Mouse (Mus musculus) forebrain, postnatal 0 days (tissue): ENCODE results near the gene Ddx52. TPM values are rescaled to one million over a fixed set of nuclear protein-coding genes. Genes with fewer than 3 reads are reported as not detected.
A peak's percentile ranks its signal among the peaks of the same experiment; 100 is the strongest.

Experiments
- ATAC-seq: fragments of 200-750 bp; cut with Nextera tagmentation; 2 replicates; pipeline ENCODE4 v1.8.0; 2017; ENCODE audit warnings: mild to moderate bottlenecking, moderate library complexity
- DNase-seq: peaks from one replicate; pipeline ENCODE4 v3.0.0-alpha.2; 2015
- H3K27ac ChIP-seq: fragments of 300-500 bp; sonication (generic); 2 replicates; pipeline ENCODE4 v1.5.1; 2014; ENCODE audit warnings: low read depth, mild to moderate bottlenecking, antibody characterized with exemption, low read length, moderate library complexity, mixed read lengths
- H3K27me3 ChIP-seq: fragments of 300-500 bp; sonication (generic); 2 replicates; pipeline ENCODE4 v1.6.1; 2014; ENCODE audit warnings: mild to moderate bottlenecking, low read length, mixed read lengths; ENCODE audit not compliant: insufficient read depth
- H3K36me3 ChIP-seq: fragments of 300-500 bp; sonication (generic); 2 replicates; pipeline ENCODE4 v1.6.1; 2014; ENCODE audit warnings: mild to moderate bottlenecking, moderate library complexity; ENCODE audit not compliant: insufficient read depth
- H3K4me1 ChIP-seq: fragments of 300-500 bp; sonication (generic); 2 replicates; pipeline ENCODE4 v1.6.1; 2014; ENCODE audit warnings: antibody characterized with exemption; ENCODE audit not compliant: insufficient read depth
- H3K4me2 ChIP-seq: fragments of 300-500 bp; sonication (generic); 2 replicates; pipeline ENCODE4 v1.6.1; 2014; ENCODE audit warnings: low read depth, mild to moderate bottlenecking, moderate library complexity
- H3K4me3 ChIP-seq: fragments of 300-500 bp; sonication (generic); 2 replicates; pipeline ENCODE4 v1.5.1; 2014; ENCODE audit warnings: low read depth, low read length, mixed read lengths
- H3K9ac ChIP-seq: fragments of 300-500 bp; sonication (generic); 2 replicates; pipeline ENCODE4 v1.6.1; 2014; ENCODE audit warnings: mild to moderate bottlenecking
- H3K9me3 ChIP-seq: fragments of 300-500 bp; sonication (generic); 2 replicates; pipeline ENCODE4 v1.6.1; 2016; ENCODE audit warnings: low read length
- CTCF ChIP-seq: sonication (generic); IDR thresholded peaks from 2 replicates; pipeline ENCODE4 v1.5.1; 2016; ENCODE audit warnings: antibody characterized with exemption, control low read depth, low read depth
- WGBS: fragments of 180-500 bp; shearing (Covaris S2); extraction: QIAGEN DNeasy Blood & Tissue Kit; methylation state at CpG from one replicate; pipeline ENCODE4 v1.1.7; 2014; 5-methylcytosine and 5-hydroxymethylcytosine counted together
- polyA plus RNA-seq: library from polyadenylated mRNA; unstranded; fragments of >200 nt; fragmentation: Nextera tagmentation; extraction: Ambion mirVana; gene quantifications from 2 replicates; pipeline ENCODE4 v1.2.1, GENCODE M21; 2015
- total RNA-seq: library from RNA; depleted of rRNA; stranded (reverse); fragments of >200 nt; gene quantifications from 2 replicates; pipeline ENCODE4 v1.2.3, GENCODE M21; 2014; rRNA removed

Gene Ddx52
- total and polyA plus RNA-seq, 2 experiments from 2014 or later, result 19.3 to 30.3 TPM

- H3K27me3 ChIP-seq, result no peaks in the 10 kb centered on the region
- no peak for TF ChIP-seq CTCF
Measured at GRCm38 (mm10) chr11:83999411-83999915, 57.6 kb downstream of the Ddx52 start.

GRCm38 (mm10) chr11:84001257-84001656, 59.4 kb downstream of the Ddx52 start:
- H3K9ac ChIP-seq, result no peak overlapping the region
- 91% methylated on average over 3 of the region's 3 CpGs for WGBS
- peaks cover 85% of the 10 kb centered on the region for H3K36me3 ChIP-seq
- H3K9me3 ChIP-seq, result no peaks in the 10 kb centered on the region
- no peak overlapping the region for H3K27ac ChIP-seq
- H3K27me3 ChIP-seq, result no peaks in the 10 kb centered on the region
- no peak overlapping the region for H3K4me3 ChIP-seq
- ATAC-seq, result no peak
- H3K4me2 ChIP-seq, result no peak overlapping the region
- H3K4me1 ChIP-seq, result no peaks in the 10 kb centered on the region
- no peak for DNase-seq
- no peak for TF ChIP-seq CTCF

More at GRCm38 (mm10) chr11:83999411-83999915, 57.6 kb downstream of the Ddx52 start:
- Histone ChIP-seq H3K9me3 (no peaks in the 10 kb centered on the region), H3K9ac (no peak overlapping the region), H3K4me1 (no peaks in the 10 kb centered on the region), H3K36me3 (peaks cover 86% of the 10 kb centered on the region), H3K4me2 (no peak overlapping the region), H3K27ac (no peak overlapping the region), H3K4me3 (no peak overlapping the region)
- DNase-seq (no peak), ATAC-seq (no peak)
- 81% methylated on average over 4 of the region's 4 CpGs for WGBS

- Histone ChIP-seq H3K27me3 (no peaks in the 10 kb centered on the region), H3K4me1 (no peaks in the 10 kb centered on the region), H3K36me3 (peaks cover 72% of the 10 kb centered on the region), H3K9me3 (no peaks in the 10 kb centered on the region), H3K4me3 (no peak overlapping the region), H3K9ac (no peak overlapping the region), H3K27ac (no peak overlapping the region), H3K4me2 (no peak overlapping the region)
- DNase-seq (no peak), ATAC-seq (no peak)
- TF ChIP-seq CTCF, result no peak
- WGBS, result 83% methylated on average over 6 of the region's 6 CpGs
Measured at GRCm38 (mm10) chr11:84003986-84004385, 62.1 kb downstream of the Ddx52 start.

- no peak for ATAC-seq
- Histone ChIP-seq H3K4me1 (peaks cover 15% of the 10 kb centered on the region), H3K9me3 (no peaks in the 10 kb centered on the region), H3K36me3 (peaks cover 41% of the 10 kb centered on the region), H3K4me3 (no peak overlapping the region), H3K4me2 (no peak overlapping the region), H3K27me3 (no peaks in the 10 kb centered on the region), H3K27ac (no peak overlapping the region), H3K9ac (no peak overlapping the region)
- TF ChIP-seq CTCF, result no peak; the same call in 1 of the 2 replicates
- no peak for DNase-seq
- 82% methylated on average over 9 of the region's 9 CpGs for WGBS
Measured at GRCm38 (mm10) chr11:84009001-84009400, 67.1 kb downstream of the Ddx52 start.

GRCm38 (mm10) chr11:84010411-84010810, 68.5 kb downstream of the Ddx52 start:
- Histone ChIP-seq H3K4me1 (peaks cover 15% of the 10 kb centered on the region), H3K9ac (no peak overlapping the region)
- 40% methylated on average over 9 of the region's 9 CpGs for WGBS

GRCm38 (mm10) chr11:84011050-84011449, 69.2 kb downstream of the Ddx52 start:
- 18% methylated on average over 12 of the region's 12 CpGs for WGBS
- DNase-seq (peak; percentile 57), ATAC-seq (peak; percentile 59)
- Histone ChIP-seq H3K4me3 (no peak overlapping the region), H3K36me3 (peaks cover 23% of the 10 kb centered on the region), H3K27me3 (no peaks in the 10 kb centered on the region), H3K27ac (peak overlapping the region; percentile 46), H3K9ac (peak overlapping the region; percentile 35), H3K4me1 (peaks cover 15% of the 10 kb centered on the region), H3K4me2 (peak overlapping the region; percentile 23), H3K9me3 (no peaks in the 10 kb centered on the region)
- TF ChIP-seq CTCF, result no peak

More at GRCm38 (mm10) chr11:84010411-84010810, 68.5 kb downstream of the Ddx52 start:
- ATAC-seq, result no peak
- Histone ChIP-seq H3K4me2 (no peak overlapping the region), H3K27me3 (no peaks in the 10 kb centered on the region), H3K36me3 (peaks cover 29% of the 10 kb centered on the region), H3K4me3 (no peak overlapping the region), H3K27ac (no peak overlapping the region; the same call in 1 of the 2 replicates), H3K9me3 (no peaks in the 10 kb centered on the region)
- TF ChIP-seq CTCF, result no peak
- DNase-seq, result no peak

- H3K27ac ChIP-seq, result peak overlapping the region; percentile 36; the same call in 1 of the 2 replicates
- TF ChIP-seq CTCF, result no peak
- H3K27me3 ChIP-seq, result no peaks in the 10 kb centered on the region
- ATAC-seq (0 out of 2 replicates have a peak, but pooled peaks have one; percentile 20), DNase-seq (peak; percentile 24)
- 0 out of 2 replicates have a peak overlapping the region, but pooled peaks have one; percentile 31 for H3K9ac ChIP-seq
- peaks cover 15% of the 10 kb centered on the region for H3K4me1 ChIP-seq
- H3K4me2 ChIP-seq, result peak overlapping the region; percentile 23; the same call in 1 of the 2 replicates
- peaks cover 19% of the 10 kb centered on the region for H3K36me3 ChIP-seq
- H3K9me3 ChIP-seq, result no peaks in the 10 kb centered on the region
- 15% methylated on average over 2 of the region's 2 CpGs for WGBS
- H3K4me3 ChIP-seq, result no peak overlapping the region
Measured at GRCm38 (mm10) chr11:84011576-84011975, 69.7 kb downstream of the Ddx52 start.

Other genes starting within 250 kb of the Ddx52 start
- gene Wfdc17, start 238.1 kb upstream of the Ddx52 start, total RNA-seq, result not detected in 2 replicates
- 0.69 TPM in 1 of 2 replicates, not detected in the other for gene Wfdc17, start 238.1 kb upstream of the Ddx52 start, polyA plus RNA-seq
- gene Wfdc18, start 233.0 kb upstream of the Ddx52 start, total RNA-seq, result not detected in 2 replicates
- gene Wfdc18, start 233.0 kb upstream of the Ddx52 start, polyA plus RNA-seq, result 1.2 and 2.4 TPM in 2 replicates
- gene Wfdc21, start 195.1 kb upstream of the Ddx52 start, total RNA-seq, result not detected in 2 replicates
- gene Wfdc21, start 195.1 kb upstream of the Ddx52 start, polyA plus RNA-seq, result 0.89 TPM in 1 of 2 replicates, not detected in the other
- 27.6 and 29.5 TPM in 2 replicates for gene Heatr6, start 188.4 kb upstream of the Ddx52 start, total RNA-seq
- 14.0 and 22.2 TPM in 2 replicates for gene Heatr6, start 188.4 kb upstream of the Ddx52 start, polyA plus RNA-seq
- gene Hnf1b, start 92.0 kb upstream of the Ddx52 start, total RNA-seq, result 0.08 TPM in 1 of 2 replicates, not detected in the other
- gene Hnf1b, start 92.0 kb upstream of the Ddx52 start, polyA plus RNA-seq, result 0.15 and 0.27 TPM in 2 replicates
- gene Synrg, start 22.4 kb downstream of the Ddx52 start, total RNA-seq, result 33.3 and 52.1 TPM in 2 replicates
- 14.4 and 18.6 TPM in 2 replicates for gene Synrg, start 22.4 kb downstream of the Ddx52 start, polyA plus RNA-seq
- 15.1 and 15.4 TPM in 2 replicates for gene Dusp14, start 127.2 kb downstream of the Ddx52 start, total RNA-seq
- 19.4 and 21.6 TPM in 2 replicates for gene Dusp14, start 127.2 kb downstream of the Ddx52 start, polyA plus RNA-seq
- gene Tada2a, start 187.5 kb downstream of the Ddx52 start, total RNA-seq, result 24.8 and 26.1 TPM in 2 replicates
- gene Tada2a, start 187.5 kb downstream of the Ddx52 start, polyA plus RNA-seq, result 29.0 and 30.1 TPM in 2 replicates
- gene Acaca, start 187.6 kb downstream of the Ddx52 start, total RNA-seq, result 162 and 200 TPM in 2 replicates
- 14.7 and 16.5 TPM in 2 replicates for gene Acaca, start 187.6 kb downstream of the Ddx52 start, polyA plus RNA-seq
- not detected in 2 replicates for gene Gm11437, start 225.4 kb downstream of the Ddx52 start, total RNA-seq
- gene Gm11437, start 225.4 kb downstream of the Ddx52 start, polyA plus RNA-seq, result not detected in 2 replicates